Mouse (Mus musculus) intestine, embryonic 14.5 days (tissue): ENCODE measurements around the gene Birc6. TPM values are rescaled to one million over a fixed set of nuclear protein-coding genes. Genes with fewer than 3 reads are reported as not detected.

ENCODE experiments used
- ATAC-seq: fragments of 200-750 bp; cut with Nextera tagmentation; replicated peaks from 2 replicates; pipeline ENCODE4 v1.8.0; 2017; ENCODE audit warnings: low read depth, moderate number of reproducible peaks, moderate TSS enrichment, moderate library complexity; ENCODE audit not compliant: low FRiP score, low TSS enrichment
- DNase-seq: peaks from one replicate; pipeline ENCODE4 v3.0.0-alpha.2; 2018; ENCODE audit warnings: low spot score
- H3K27ac ChIP-seq: fragments of 300-500 bp; sonication (generic); 2 replicates; pipeline ENCODE4 v1.5.1; 2014; ENCODE audit warnings: low read depth, mild to moderate bottlenecking, control low read depth
- H3K27me3 ChIP-seq: fragments of 300-500 bp; sonication (generic); replicated peaks from 2 replicates; pipeline ENCODE4 v1.6.1; 2014; ENCODE audit warnings: low read length, control low read depth; ENCODE audit not compliant: control insufficient read depth, insufficient read depth
- H3K36me3 ChIP-seq: fragments of 300-500 bp; sonication (generic); 2 replicates; pipeline ENCODE4 v1.6.1; 2014; ENCODE audit warnings: low read length, control low read depth; ENCODE audit not compliant: control insufficient read depth, insufficient read depth
- H3K4me1 ChIP-seq: fragments of 300-500 bp; sonication (generic); replicated peaks from 2 replicates; pipeline ENCODE4 v1.6.1; 2014; ENCODE audit warnings: low read length, control low read depth, mixed read lengths; ENCODE audit not compliant: control insufficient read depth, insufficient read depth
- H3K4me2 ChIP-seq: fragments of 300-500 bp; sonication (generic); 2 replicates; pipeline ENCODE4 v1.6.1; 2014; ENCODE audit warnings: low read length
- H3K4me3 ChIP-seq: fragments of 300-500 bp; sonication (generic); 2 replicates; pipeline ENCODE4 v1.5.1; 2014; ENCODE audit warnings: low read depth, low read length, control low read depth, mixed read lengths
- H3K9ac ChIP-seq: fragments of 300-500 bp; sonication (generic); 2 replicates; pipeline ENCODE4 v1.6.1; 2014; ENCODE audit warnings: mild to moderate bottlenecking, low read length
- H3K9me3 ChIP-seq: fragments of 300-500 bp; sonication (generic); 2 replicates; pipeline ENCODE4 v1.6.1; 2016; ENCODE audit warnings: low read length, control low read depth; ENCODE audit not compliant: control insufficient read depth
- WGBS: fragments of 180-500 bp; shearing (Covaris S2); extraction: QIAGEN DNeasy Blood & Tissue Kit; methylation state at CpG from one replicate; pipeline ENCODE4 v1.1.7; 2014; 5-methylcytosine and 5-hydroxymethylcytosine counted together
- polyA plus RNA-seq: library from polyadenylated mRNA; unstranded; fragments of >200 nt; fragmentation: Nextera tagmentation; extraction: Ambion mirVana; gene quantifications from 2 replicates; pipeline ENCODE4 v1.2.1, GENCODE M21; 2014

Gene Birc6
- polyA plus RNA-seq, 1 experiment from 2014 or later: 109 TPM

GRCm38 (mm10) chr17:74580738-74581137, 52.6 kb downstream of the Birc6 start:
- H3K9ac ChIP-seq: no peak overlapping the region
- H3K27me3 ChIP-seq: no peaks in the 10 kb centered on the region
- no peaks in the 10 kb centered on the region for H3K4me1 ChIP-seq
- ATAC-seq: no peak
- DNase-seq: no peak
- no peak overlapping the region for H3K4me2 ChIP-seq
- H3K9me3 ChIP-seq: no peaks in the 10 kb centered on the region
- H3K27ac ChIP-seq: no peak overlapping the region
- H3K4me3 ChIP-seq: no peak overlapping the region
- peaks cover 26% of the 10 kb centered on the region for H3K36me3 ChIP-seq
- 82% methylated on average over 1 of the region's 1 CpGs for WGBS

- H3K9ac ChIP-seq: no peak overlapping the region
- no peaks in the 10 kb centered on the region for H3K4me1 ChIP-seq
- H3K9me3 ChIP-seq: no peaks in the 10 kb centered on the region
- H3K27ac ChIP-seq: no peak overlapping the region
- no peak for ATAC-seq
- 92% methylated on average over 3 of the region's 3 CpGs for WGBS
- no peak overlapping the region for H3K4me3 ChIP-seq
- no peak for DNase-seq
- H3K36me3 ChIP-seq: peaks cover 25% of the 10 kb centered on the region
- H3K27me3 ChIP-seq: no peaks in the 10 kb centered on the region
- H3K4me2 ChIP-seq: no peak overlapping the region
Observed at GRCm38 (mm10) chr17:74586768-74587167, 58.7 kb downstream of the Birc6 start.

- Histone ChIP-seq H3K4me2 (no peak overlapping the region), H3K4me1 (no peaks in the 10 kb centered on the region), H3K9me3 (no peaks in the 10 kb centered on the region), H3K27ac (no peak overlapping the region), H3K36me3 (peaks cover 84% of the 10 kb centered on the region), H3K27me3 (no peaks in the 10 kb centered on the region), H3K9ac (no peak overlapping the region), H3K4me3 (no peak overlapping the region)
- DNase-seq: no peak
- WGBS: 88% methylated on average over 9 of the region's 9 CpGs
- no peak for ATAC-seq
Observed at GRCm38 (mm10) chr17:74598908-74599307, 70.8 kb downstream of the Birc6 start.

- no peak overlapping the region for H3K9ac ChIP-seq
- DNase-seq (no peak), ATAC-seq (no peak)
- H3K4me2 ChIP-seq: no peak overlapping the region
- H3K4me1 ChIP-seq: no peaks in the 10 kb centered on the region
- WGBS: 96% methylated on average over 2 of the region's 2 CpGs
- no peak overlapping the region for H3K4me3 ChIP-seq
- no peak overlapping the region for H3K27ac ChIP-seq
- no peaks in the 10 kb centered on the region for H3K9me3 ChIP-seq
- H3K36me3 ChIP-seq: peaks cover 84% of the 10 kb centered on the region
- no peaks in the 10 kb centered on the region for H3K27me3 ChIP-seq
Observed at GRCm38 (mm10) chr17:74599396-74599795, 71.3 kb downstream of the Birc6 start.

GRCm38 (mm10) chr17:74601201-74601600, 73.1 kb downstream of the Birc6 start:
- H3K4me2 ChIP-seq: no peak overlapping the region
- H3K9ac ChIP-seq: no peak overlapping the region
- H3K4me1 ChIP-seq: no peaks in the 10 kb centered on the region
- no peak overlapping the region for H3K4me3 ChIP-seq
- no peaks in the 10 kb centered on the region for H3K27me3 ChIP-seq
- ATAC-seq: no peak
- peaks cover 81% of the 10 kb centered on the region for H3K36me3 ChIP-seq
- no peak for DNase-seq
- WGBS: 88% methylated on average over 1 of the region's 1 CpGs
- no peak overlapping the region for H3K27ac ChIP-seq
- no peaks in the 10 kb centered on the region for H3K9me3 ChIP-seq

GRCm38 (mm10) chr17:74630798-74631197, 102.7 kb downstream of the Birc6 start:
- Histone ChIP-seq H3K27me3 (no peaks in the 10 kb centered on the region), H3K4me3 (no peak overlapping the region), H3K9me3 (no peaks in the 10 kb centered on the region), H3K36me3 (peaks cover 81% of the 10 kb centered on the region), H3K4me2 (no peak overlapping the region), H3K4me1 (no peaks in the 10 kb centered on the region), H3K27ac (no peak overlapping the region), H3K9ac (no peak overlapping the region)
- DNase-seq (no peak), ATAC-seq (no peak; the same call in 1 of the 2 replicates)
- WGBS: 78% methylated on average over 3 of the region's 3 CpGs

- H3K36me3 ChIP-seq: peaks cover 88% of the 10 kb centered on the region
- H3K4me3 ChIP-seq: no peak overlapping the region
- H3K4me1 ChIP-seq: no peaks in the 10 kb centered on the region
- H3K27me3 ChIP-seq: no peaks in the 10 kb centered on the region
- H3K27ac ChIP-seq: no peak overlapping the region
- H3K4me2 ChIP-seq: no peak overlapping the region
- H3K9me3 ChIP-seq: no peaks in the 10 kb centered on the region
- ATAC-seq (no peak), DNase-seq (no peak)
- H3K9ac ChIP-seq: no peak overlapping the region
Observed at GRCm38 (mm10) chr17:74642445-74642844, 114.3 kb downstream of the Birc6 start.

- ATAC-seq (no peak), DNase-seq (no peak)
- Histone ChIP-seq H3K9ac (no peak overlapping the region), H3K9me3 (no peaks in the 10 kb centered on the region), H3K27ac (no peak overlapping the region), H3K4me1 (no peaks in the 10 kb centered on the region), H3K4me2 (no peak overlapping the region), H3K27me3 (no peaks in the 10 kb centered on the region), H3K4me3 (no peak overlapping the region), H3K36me3 (peaks cover 76% of the 10 kb centered on the region)
- WGBS: 96% methylated on average over 3 of the region's 3 CpGs
Observed at GRCm38 (mm10) chr17:74658362-74658761, 130.3 kb downstream of the Birc6 start.

GRCm38 (mm10) chr17:74668010-74668409, 139.9 kb downstream of the Birc6 start:
- H3K9ac ChIP-seq: no peak overlapping the region
- H3K27me3 ChIP-seq: no peaks in the 10 kb centered on the region
- no peaks in the 10 kb centered on the region for H3K4me1 ChIP-seq
- H3K9me3 ChIP-seq: no peaks in the 10 kb centered on the region
- peaks cover 83% of the 10 kb centered on the region for H3K36me3 ChIP-seq
- no peak for DNase-seq
- H3K4me3 ChIP-seq: no peak overlapping the region
- WGBS: 63% methylated on average over 1 of the region's 1 CpGs
- no peak for ATAC-seq
- no peak overlapping the region for H3K27ac ChIP-seq
- H3K4me2 ChIP-seq: no peak overlapping the region
